In genomic region chr9:109056916-109057315, GRCm38 (mm10) we compare ENCODE assay signal across 24 mouse cellular contexts. TPM values are rescaled to one million over a fixed set of nuclear protein-coding genes. Genes with fewer than 3 reads are reported as not detected.
A peak's percentile ranks its signal among the peaks of the same experiment; 100 is the strongest.
DNase-seq lines count a peak whose midpoint lies in the region; ATAC-seq and TF ChIP-seq lines count a peak whose summit lies in the region.
"Had no signal": no experiment of that assay in that cellular context is flagged by ENCODE, and none has a peak within 500 bp of the region (broad histone marks: within the 10 kb centered on the region; RNA-seq: fewer than 3 reads in every experiment).

No protein-coding gene starts in this region.

- peak; percentile 18 to 38 for DNase-seq in adrenal gland, adult (ENCODE audit: inconsistent age in 2 of 2, low spot score in 1 of 2)
- no peak for DNase-seq in adrenal gland, postnatal 36 days
- DNase-seq in liver, postnatal 0 days, result no peak
- DNase-seq in thymus, adult 2 months, result no peak
- no peak for DNase-seq in thymus, postnatal 14 days
- DNase-seq in yolk sac, embryonic 10.5 days (ENCODE audit: low spot score), result no peak
- DNase-seq in urinary bladder, adult 18-20 months (ENCODE audit: low spot score in 2 of 2), result no peak
- DNase-seq: adrenal gland, postnatal 14 days; cerebellum, adult 11-12 months; cerebellum, postnatal 10 days; gastrocnemius, postnatal 14 days; kidney, adult 8-10 months; kidney, postnatal 14 days; lung, embryonic 14.5 days; retina, postnatal 1 day had no signal

- TF ChIP-seq EP300 in liver, postnatal 0 days (IDR thresholded peaks at IDR 0.05; ENCODE audit: low read depth), result no peak

- H3K36me3 ChIP-seq in liver, postnatal 0 days (replicated peaks; ENCODE audit: insufficient read depth, low read length), result peaks cover 29% of the 10 kb centered on the region
- H3K36me3 ChIP-seq in liver, embryonic 12.5 days, result peaks cover 42% of the 10 kb centered on the region
- peaks cover 20% of the 10 kb centered on the region; the same call in 1 of the 2 replicates for H3K36me3 ChIP-seq in thymus, adult 2 months (ENCODE audit: control insufficient read depth, insufficient read depth, low read length)

- TF ChIP-seq POLR2A in thymus, adult 2 months (IDR thresholded peaks at IDR 0.05; ENCODE audit: control insufficient read depth, extremely low read depth, insufficient read depth, low read length, poor library complexity), result no peak

- TF ChIP-seq CTCF in liver, postnatal 0 days (IDR thresholded peaks at IDR 0.05; ENCODE audit: low read depth), result no peak
- no peak for TF ChIP-seq CTCF in thymus, adult 2 months (IDR thresholded peaks at IDR 0.05; ENCODE audit: borderline replicate concordance, control insufficient read depth, extremely low read depth, insufficient read depth, low read length, poor library complexity)

- peaks cover 35% of the 10 kb centered on the region for H3K4me1 ChIP-seq in liver, postnatal 0 days (ENCODE audit: insufficient read depth)
- peaks cover 47% of the 10 kb centered on the region for H3K4me1 ChIP-seq in liver, embryonic 12.5 days
- peaks cover 65% of the 10 kb centered on the region for H3K4me1 ChIP-seq in thymus, adult 2 months (replicated peaks; ENCODE audit: control insufficient read depth, insufficient read depth, low read length)

- H3K4me3 ChIP-seq in liver, postnatal 0 days (ENCODE audit: low read depth, low read length), result peak overlapping the region; percentile 4; the same call in 1 of the 2 replicates
- no peak overlapping the region for H3K4me3 ChIP-seq in liver, embryonic 12.5 days
- H3K4me3 ChIP-seq in thymus, adult 2 months (ENCODE audit: control insufficient read depth, insufficient read depth, low read length), result no peak overlapping the region
- H3K4me3 ChIP-seq: forebrain, embryonic 10.5 days; heart, adult 2 months; hindbrain, embryonic 12.5 days; midbrain, embryonic 15.5 days; neural tube, embryonic 13.5 days had no signal

- H3K4me2 ChIP-seq in liver, postnatal 0 days (ENCODE audit: low read depth, low read length), result peak overlapping the region; percentile 29
- no peak overlapping the region for H3K4me2 ChIP-seq in liver, embryonic 12.5 days
- H3K4me2 ChIP-seq: hindbrain, embryonic 12.5 days; lung, embryonic 14.5 days; midbrain, embryonic 15.5 days; neural tube, embryonic 13.5 days had no signal

- H3K9ac ChIP-seq in liver, postnatal 0 days (replicated peaks), result no peak overlapping the region
- H3K9ac ChIP-seq in liver, embryonic 12.5 days, result no peak overlapping the region
- H3K9ac ChIP-seq: hindbrain, embryonic 12.5 days; lung, embryonic 14.5 days; midbrain, embryonic 15.5 days; neural tube, embryonic 13.5 days had no signal

- no peaks in the 10 kb centered on the region for H3K9me3 ChIP-seq in liver, postnatal 0 days (ENCODE audit: low read length)
- no peaks in the 10 kb centered on the region for H3K9me3 ChIP-seq in liver, embryonic 12.5 days (replicated peaks)
- H3K9me3 ChIP-seq: forebrain, embryonic 10.5 days; G1E; hindbrain, embryonic 12.5 days; midbrain, embryonic 15.5 days; neural tube, embryonic 13.5 days had no signal

- ATAC-seq in liver, postnatal 0 days, result no peak
- no peak for ATAC-seq in liver, embryonic 12.5 days
- ATAC-seq: forebrain, embryonic 16.5 days; inflammation-experienced regulatory T-cells, adult 6 months; midbrain, embryonic 15.5 days had no signal

- 73% methylated on average over 4 of the region's 4 CpGs for WGBS in liver, postnatal 0 days (ENCODE audit: insufficient replicate concordance)
- WGBS in liver, embryonic 12.5 days (ENCODE audit: insufficient replicate concordance), result 85% methylated on average over 4 of the region's 4 CpGs
- WGBS in thymus, adult 2 months, result 83% methylated on average over 4 of the region's 4 CpGs

- H3K27ac ChIP-seq in liver, postnatal 0 days (ENCODE audit: low read depth), result 0 out of 2 replicates have a peak overlapping the region, but pooled peaks have one; percentile 9
- H3K27ac ChIP-seq in liver, embryonic 12.5 days, result no peak overlapping the region; the same call in 1 of the 2 replicates
- H3K27ac ChIP-seq in thymus, adult 2 months (ENCODE audit: control insufficient read depth, insufficient read depth, low read length), result peak overlapping the region; percentile 15; the same call in 1 of the 2 replicates
- H3K27ac ChIP-seq: forebrain, embryonic 10.5 days; hindbrain, embryonic 12.5 days; midbrain, embryonic 15.5 days; neural tube, embryonic 13.5 days had no signal

- no peaks in the 10 kb centered on the region for H3K27me3 ChIP-seq in liver, postnatal 0 days (ENCODE audit: insufficient read depth, low read length)
- no peaks in the 10 kb centered on the region for H3K27me3 ChIP-seq in liver, embryonic 12.5 days (replicated peaks)
- no peaks in the 10 kb centered on the region for H3K27me3 ChIP-seq in thymus, adult 2 months (ENCODE audit: control insufficient read depth, insufficient read depth, low read length)
- H3K27me3 ChIP-seq: hindbrain, embryonic 12.5 days; midbrain, embryonic 15.5 days; neural tube, embryonic 13.5 days had no signal

RNA-seq across cellular contexts. Expression of gene Trex1, which starts 2.6 kb away (rescaled TPM):
- total RNA-seq in adrenal gland, postnatal 36 days (2021), result 10 to 100 TPM; 19.7 to 23.4 TPM
- 13.3 and 14.3 TPM in 2 replicates for polyA plus RNA-seq in liver, postnatal 0 days (2015; fragmentation: Nextera tagmentation; extraction: Ambion mirVana)
- 8.8 and 9.1 TPM in 2 replicates for polyA plus RNA-seq in liver, embryonic 12.5 days (2016; fragmentation: Nextera tagmentation; extraction: Ambion mirVana)
- polyA plus RNA-seq in thymus, adult 2 months (2012; rRNA removed), result 210 and 228 TPM in 2 replicates

RNA-seq across cellular contexts. Expression of gene Atrip, which starts 17.0 kb away (rescaled TPM):
- total RNA-seq in adrenal gland, postnatal 36 days (2021), result 10 to 100 TPM; 16.3 to 18.3 TPM
- polyA plus RNA-seq in liver, postnatal 0 days (2015; fragmentation: Nextera tagmentation; extraction: Ambion mirVana), result 6.1 and 6.7 TPM in 2 replicates
- polyA plus RNA-seq in liver, embryonic 12.5 days (2016; fragmentation: Nextera tagmentation; extraction: Ambion mirVana), result 18.6 and 19.4 TPM in 2 replicates
- polyA plus RNA-seq in thymus, adult 2 months (2012; rRNA removed), result 37.9 and 39.9 TPM in 2 replicates

RNA-seq across cellular contexts. Expression of gene Shisa5, which starts 18.6 kb away (rescaled TPM):
- total RNA-seq in adrenal gland, postnatal 36 days (2021), result 100 to 1,000 TPM; 122 to 128 TPM
- polyA plus RNA-seq in liver, postnatal 0 days (2015; fragmentation: Nextera tagmentation; extraction: Ambion mirVana), result 34.1 and 35.0 TPM in 2 replicates
- polyA plus RNA-seq in liver, embryonic 12.5 days (2016; fragmentation: Nextera tagmentation; extraction: Ambion mirVana), result 19.0 and 21.5 TPM in 2 replicates
- 2,502 and 2,648 TPM in 2 replicates for polyA plus RNA-seq in thymus, adult 2 months (2012; rRNA removed)

RNA-seq across cellular contexts. Expression of gene Ccdc51, which starts 25.4 kb away (rescaled TPM):
- 10 to 100 TPM; 15.6 to 20.1 TPM for total RNA-seq in adrenal gland, postnatal 36 days (2021)
- polyA plus RNA-seq in liver, postnatal 0 days (2015; fragmentation: Nextera tagmentation; extraction: Ambion mirVana), result 8.9 and 9.1 TPM in 2 replicates
- polyA plus RNA-seq in liver, embryonic 12.5 days (2016; fragmentation: Nextera tagmentation; extraction: Ambion mirVana), result 14.5 and 15.3 TPM in 2 replicates
- 11.7 and 11.9 TPM in 2 replicates for polyA plus RNA-seq in thymus, adult 2 months (2012; rRNA removed)

RNA-seq across cellular contexts. Expression of gene Tma7, which starts 25.5 kb away (rescaled TPM):
- 100 to 1,000 TPM; 384 to 426 TPM for total RNA-seq in adrenal gland, postnatal 36 days (2021)
- polyA plus RNA-seq in liver, postnatal 0 days (2015; fragmentation: Nextera tagmentation; extraction: Ambion mirVana), result 283 and 284 TPM in 2 replicates
- 522 and 538 TPM in 2 replicates for polyA plus RNA-seq in liver, embryonic 12.5 days (2016; fragmentation: Nextera tagmentation; extraction: Ambion mirVana)
- polyA plus RNA-seq in thymus, adult 2 months (2012; rRNA removed), result 31.4 and 52.2 TPM in 2 replicates

Comparison
In these comparisons a context has a peak if more than half of its experiments do, and no peak if none do; other contexts are left out.
1. DNase-seq: peak in adrenal gland, adult (2 of 2); none in adrenal gland, postnatal 36 days (0 of 2), liver, postnatal 0 days (single experiment), thymus, adult 2 months (single experiment), thymus, postnatal 14 days (single experiment), yolk sac, embryonic 10.5 days (single experiment) and urinary bladder, adult 18-20 months (0 of 2).
2. RNA of gene Trex1, which starts 2.6 kb away (polyA plus RNA-seq): 210 to 228 TPM in thymus, adult 2 months; 13.3 to 14.3 TPM in liver, postnatal 0 days and 8.8 to 9.1 TPM in liver, embryonic 12.5 days; every median in the first group is over 10 times any median in the second.
3. RNA of gene Shisa5, which starts 18.6 kb away (polyA plus RNA-seq): 2,502 to 2,648 TPM in thymus, adult 2 months; 34.1 to 35.0 TPM in liver, postnatal 0 days and 19.0 to 21.5 TPM in liver, embryonic 12.5 days; every median in the first group is over 10 times any median in the second.